Mouse (Mus musculus): ENCODE results near the gene Cpxm1. TPM values are rescaled to one million over a fixed set of nuclear protein-coding genes. Genes with fewer than 3 reads are reported as not detected.

Gene Cpxm1
- polyA plus RNA-seq, 1 experiment from 2014 or later: 35.8 TPM

DNA sequence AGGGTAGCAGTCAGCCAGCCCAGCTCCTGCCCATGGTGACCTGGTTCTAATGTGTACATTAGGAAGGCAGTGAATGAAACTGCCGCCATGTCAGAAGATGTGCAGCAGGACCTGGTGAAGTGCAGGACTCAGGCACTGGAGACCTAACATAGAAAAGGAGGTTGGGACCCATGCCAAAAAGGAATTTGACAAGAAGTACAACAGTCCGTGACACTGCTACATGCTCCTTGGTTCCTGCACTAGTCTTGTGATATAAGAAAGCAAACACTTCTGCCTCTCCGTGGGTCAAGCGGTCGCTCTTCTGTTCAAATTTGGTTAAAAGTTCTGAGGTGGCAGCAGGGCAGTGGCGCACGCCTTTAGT, 56.2 kb downstream of the Cpxm1 start:
- DNase-seq (ENCODE audit: low spot score): no peak

More for the DNA sequence above, 56.2 kb downstream of the Cpxm1 start:
- WGBS: 83% methylated on average over 7 of the region's 7 CpGs
- Histone ChIP-seq H3K27me3 (replicated peaks; ENCODE audit: control insufficient read depth, insufficient read depth, low read length) (no peaks in the 10 kb centered on the region), H3K9ac (ENCODE audit: low read length) (no peak overlapping the region), H3K4me1 (replicated peaks; ENCODE audit: control insufficient read depth, insufficient read depth, low read length) (no peaks in the 10 kb centered on the region), H3K27ac (ENCODE audit: low read depth) (no peak overlapping the region), H3K36me3 (ENCODE audit: control insufficient read depth, insufficient read depth, low read length) (no peaks in the 10 kb centered on the region), H3K9me3 (ENCODE audit: control insufficient read depth, low read length) (no peaks in the 10 kb centered on the region), H3K4me2 (ENCODE audit: low read length) (no peak overlapping the region), H3K4me3 (ENCODE audit: low read depth, low read length) (no peak overlapping the region)
- ATAC-seq (replicated peaks; ENCODE audit: low FRiP score, low TSS enrichment, low read depth): no peak

Other genes starting within 250 kb of the Cpxm1 start
- 638 and 666 TPM in 2 replicates for gene Snrpb, start 218.2 kb downstream of the Cpxm1 start, polyA plus RNA-seq (2014; fragmentation: Nextera tagmentation; extraction: Ambion mirVana)
- gene Tmc2, start 202.4 kb downstream of the Cpxm1 start, polyA plus RNA-seq (2014; fragmentation: Nextera tagmentation; extraction: Ambion mirVana): not detected in 2 replicates
- 334 and 362 TPM in 2 replicates for gene Nop56, start 123.1 kb downstream of the Cpxm1 start, polyA plus RNA-seq (2014; fragmentation: Nextera tagmentation; extraction: Ambion mirVana)
- gene Idh3b, start 113.0 kb downstream of the Cpxm1 start, polyA plus RNA-seq (2014; fragmentation: Nextera tagmentation; extraction: Ambion mirVana): 214 and 215 TPM in 2 replicates
- gene Ebf4, start 102.4 kb downstream of the Cpxm1 start, polyA plus RNA-seq (2014; fragmentation: Nextera tagmentation; extraction: Ambion mirVana): 2.9 and 3.6 TPM in 2 replicates
- gene Gm28372, start 7.7 kb upstream of the Cpxm1 start, polyA plus RNA-seq (2014; fragmentation: Nextera tagmentation; extraction: Ambion mirVana): not detected in 2 replicates
- gene 1700020A23Rik, start 7.7 kb upstream of the Cpxm1 start, polyA plus RNA-seq (2014; fragmentation: Nextera tagmentation; extraction: Ambion mirVana): 0.52 TPM in 1 of 2 replicates, not detected in the other
- gene Tmem239, start 8.9 kb upstream of the Cpxm1 start, polyA plus RNA-seq (2014; fragmentation: Nextera tagmentation; extraction: Ambion mirVana): not detected in 2 replicates
- 62.7 and 78.0 TPM in 2 replicates for gene Vps16, start 26.8 kb upstream of the Cpxm1 start, polyA plus RNA-seq (2014; fragmentation: Nextera tagmentation; extraction: Ambion mirVana)
- gene Pced1a, start 27.1 kb upstream of the Cpxm1 start, polyA plus RNA-seq (2014; fragmentation: Nextera tagmentation; extraction: Ambion mirVana): 10.1 and 11.7 TPM in 2 replicates
- gene Ptpra, start 52.7 kb upstream of the Cpxm1 start, polyA plus RNA-seq (2014; fragmentation: Nextera tagmentation; extraction: Ambion mirVana): 95.1 and 98.6 TPM in 2 replicates
- 97.4 and 100 TPM in 2 replicates for gene Mrps26, start 166.2 kb upstream of the Cpxm1 start, polyA plus RNA-seq (2014; fragmentation: Nextera tagmentation; extraction: Ambion mirVana)
- gene Oxt, start 178.6 kb upstream of the Cpxm1 start, polyA plus RNA-seq (2014; fragmentation: Nextera tagmentation; extraction: Ambion mirVana): not detected in 2 replicates
- gene Avp, start 185.0 kb upstream of the Cpxm1 start, polyA plus RNA-seq (2014; fragmentation: Nextera tagmentation; extraction: Ambion mirVana): not detected in 2 replicates
- gene Fastkd5, start 232.5 kb upstream of the Cpxm1 start, polyA plus RNA-seq (2014; fragmentation: Nextera tagmentation; extraction: Ambion mirVana): 17.2 and 17.7 TPM in 2 replicates
- 15.9 and 17.2 TPM in 2 replicates for gene Ubox5, start 232.5 kb upstream of the Cpxm1 start, polyA plus RNA-seq (2014; fragmentation: Nextera tagmentation; extraction: Ambion mirVana)
- gene Lzts3, start 245.2 kb upstream of the Cpxm1 start, polyA plus RNA-seq (2014; fragmentation: Nextera tagmentation; extraction: Ambion mirVana): 4.0 and 5.2 TPM in 2 replicates